Mouse (Mus musculus) c-Kit-positive CD71-positive TER-119-positive erythroid progenitor cells, embryonic 14.5 days (primary cell): ENCODE results near the gene Kctd17.

Experiments
- DNase-seq: peaks from one replicate; pipeline ENCODE4 v3.0.0-alpha.2; 2013; ENCODE audit warnings: low spot score

Kctd17 gene

DNA sequence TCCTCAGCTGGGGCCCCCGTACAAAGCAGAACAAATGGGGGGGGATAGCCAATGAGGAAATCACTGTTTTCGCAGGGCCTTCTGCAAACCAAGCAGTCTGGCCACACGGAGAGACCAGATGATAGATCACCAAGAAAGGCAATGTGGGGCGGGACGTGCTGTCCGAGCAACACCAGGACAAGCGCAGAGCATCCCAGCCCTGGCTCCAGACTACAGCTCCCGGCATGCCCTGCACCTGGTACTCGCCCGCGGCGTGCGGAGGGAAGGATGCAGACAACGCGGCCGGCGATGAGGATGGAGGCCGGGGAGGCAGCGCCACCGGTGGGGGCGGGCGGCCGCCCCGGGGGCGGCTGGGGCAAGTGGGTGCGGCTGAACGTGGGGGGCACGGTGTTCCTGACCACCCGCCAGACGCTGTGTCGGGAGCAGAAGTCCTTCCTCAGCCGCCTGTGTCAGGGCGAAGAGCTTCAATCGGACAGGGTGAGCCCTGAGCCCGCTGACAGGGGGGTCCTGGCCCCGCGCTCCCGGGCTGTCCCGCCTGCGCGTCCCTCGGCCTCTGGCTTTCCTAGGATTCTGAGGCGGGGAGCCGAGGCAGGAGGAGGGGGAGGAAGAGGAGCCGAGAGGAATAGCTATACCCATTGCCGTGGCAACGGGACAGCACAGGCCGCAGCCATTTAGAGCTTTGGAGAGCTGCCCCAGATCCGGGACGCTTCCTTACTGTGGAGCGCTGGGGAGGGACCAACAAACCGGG, at the start of gene Kctd17:
Kctd17 (plus strand) TSS at position 174 of the 748 bp plus-strand sequence.
- no peak for DNase-seq

DNA sequence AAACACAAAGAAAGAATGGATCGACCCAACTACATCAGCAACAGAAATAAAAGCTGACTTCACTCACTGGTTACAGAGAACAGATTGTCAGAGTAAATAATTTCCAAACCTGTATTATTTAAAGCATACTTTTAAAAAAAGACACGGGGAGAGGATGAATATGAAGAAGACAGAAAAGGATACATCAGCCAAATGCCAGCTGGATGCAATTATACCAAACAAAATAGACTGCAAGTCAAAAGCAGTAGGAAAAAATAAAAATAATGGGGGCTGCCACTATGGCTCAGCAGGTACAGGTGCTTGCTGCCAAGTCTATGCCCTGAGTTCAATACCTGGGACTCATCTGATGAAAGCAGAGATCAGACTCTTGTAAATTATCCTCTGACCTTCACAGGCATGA, 48.2 kb upstream of the Kctd17 start:
- no peak for DNase-seq

DNA sequence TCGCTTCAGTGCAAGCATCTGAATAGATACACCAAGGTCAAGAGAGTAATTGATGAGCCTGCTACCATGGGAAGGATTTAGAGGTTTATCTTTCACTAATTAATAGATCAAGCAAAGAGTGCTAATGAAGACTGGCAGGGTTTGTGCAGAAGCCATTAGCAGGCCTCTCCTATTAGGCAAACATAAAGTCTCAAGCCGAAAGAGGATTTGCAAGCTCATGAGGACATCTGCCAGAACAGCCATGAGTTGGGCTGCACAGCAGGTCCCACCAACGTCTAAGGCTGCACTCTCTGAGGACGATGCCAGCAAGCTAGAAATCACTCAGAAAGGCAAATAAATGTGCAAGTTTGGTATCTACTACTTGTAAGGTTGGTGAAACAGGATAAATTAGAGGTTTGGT, 47.6 kb upstream of the Kctd17 start:
- no peak for DNase-seq

DNA sequence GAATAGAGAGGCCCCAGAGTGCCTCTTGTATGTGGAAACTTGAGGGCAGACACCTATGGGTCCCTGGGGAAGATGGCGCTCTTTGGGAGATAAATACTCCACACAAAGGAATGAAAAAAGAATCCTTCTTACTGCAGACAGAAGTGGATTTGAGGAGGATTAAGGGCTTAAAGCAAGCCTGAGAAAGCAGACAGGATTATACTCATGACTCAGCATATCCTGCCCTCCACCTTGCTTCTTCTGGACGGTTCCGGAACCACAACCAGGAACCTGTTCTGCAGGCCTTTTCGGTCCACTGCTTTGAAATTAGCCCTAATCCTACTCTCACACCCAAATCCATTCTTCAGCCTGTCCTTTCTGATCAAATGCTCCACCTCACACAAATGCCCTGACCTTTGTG, 46.2 kb upstream of the Kctd17 start:
- no peak for DNase-seq

DNA sequence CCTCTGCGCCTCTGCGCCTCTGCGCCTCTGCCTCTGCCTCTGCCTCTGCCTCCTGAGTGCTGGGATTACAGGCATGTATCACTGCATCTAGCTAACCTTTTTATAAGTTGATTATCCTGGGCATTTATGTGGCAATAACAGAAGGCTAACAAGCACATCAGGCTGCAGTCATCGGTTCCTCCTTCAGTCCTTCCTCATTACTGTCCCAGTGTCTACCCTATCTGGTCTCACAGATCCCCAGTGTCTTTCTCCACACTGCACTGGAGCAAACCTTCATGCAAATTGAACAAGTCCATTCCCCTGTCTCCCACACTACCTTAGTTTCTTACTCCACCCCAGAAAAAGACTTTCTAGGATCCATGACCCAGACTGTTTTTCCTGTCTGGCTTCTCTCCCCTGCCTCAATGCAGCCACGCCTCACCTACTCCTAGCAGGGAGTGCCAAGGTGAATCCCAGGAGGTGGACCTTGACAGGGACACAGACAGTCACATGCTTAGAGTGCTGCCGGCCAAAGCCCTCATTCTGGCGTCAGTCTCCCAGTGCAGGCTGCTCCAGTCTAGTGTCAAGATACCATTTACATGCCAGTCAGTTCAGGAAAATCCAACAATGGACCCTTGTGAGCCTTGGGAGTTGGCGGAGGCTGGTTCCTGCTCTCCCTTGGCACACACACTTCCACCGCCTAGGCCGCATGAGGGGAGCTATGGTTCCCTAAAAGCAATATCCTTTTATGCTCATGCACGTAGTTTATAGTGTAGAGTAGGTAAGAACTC, 44.7 kb upstream of the Kctd17 start:
- no peak for DNase-seq

DNA sequence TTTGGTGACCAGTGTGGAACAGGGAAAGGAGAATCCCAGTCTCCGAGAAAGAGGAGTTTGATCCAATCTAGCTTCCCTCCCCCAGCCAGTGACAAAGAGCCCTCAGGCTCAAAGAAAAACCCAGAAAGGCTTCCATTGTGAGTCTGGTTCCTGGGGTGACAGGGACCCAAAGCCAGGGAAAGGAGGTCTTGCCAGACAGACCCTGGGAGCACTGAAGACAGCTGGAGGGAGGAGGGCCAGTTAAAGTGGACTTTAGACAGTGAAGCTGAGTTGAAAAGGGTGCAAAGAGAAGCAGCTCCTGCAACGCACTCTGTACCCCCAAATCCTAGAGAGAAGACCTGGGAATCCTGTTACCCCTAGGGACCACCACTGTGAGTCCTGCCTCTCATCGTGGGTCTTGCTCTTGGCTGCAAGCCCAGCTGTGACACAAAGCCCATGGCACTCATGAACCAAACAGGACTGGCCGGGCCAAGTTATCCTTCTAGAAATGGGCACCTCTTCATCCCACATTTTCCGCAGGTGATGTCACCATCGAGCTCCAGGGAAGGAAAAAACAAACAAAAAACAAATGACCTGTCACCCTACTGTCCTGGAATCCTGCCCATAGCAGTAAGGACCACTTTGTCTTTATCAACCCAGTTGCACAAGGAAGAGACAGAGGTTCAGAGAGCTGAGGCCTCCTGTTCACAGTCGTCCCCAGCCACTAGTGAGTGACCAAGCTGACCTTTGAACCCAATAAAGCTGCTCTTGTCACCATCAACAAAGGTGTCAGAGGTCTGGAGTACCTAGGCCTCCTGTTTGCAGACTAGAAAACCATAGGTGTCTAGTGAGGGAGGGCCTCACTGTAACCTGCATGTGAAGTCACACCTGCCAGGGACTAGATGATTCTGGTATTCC, 43.9 kb upstream of the Kctd17 start:
- no peak for DNase-seq

DNA sequence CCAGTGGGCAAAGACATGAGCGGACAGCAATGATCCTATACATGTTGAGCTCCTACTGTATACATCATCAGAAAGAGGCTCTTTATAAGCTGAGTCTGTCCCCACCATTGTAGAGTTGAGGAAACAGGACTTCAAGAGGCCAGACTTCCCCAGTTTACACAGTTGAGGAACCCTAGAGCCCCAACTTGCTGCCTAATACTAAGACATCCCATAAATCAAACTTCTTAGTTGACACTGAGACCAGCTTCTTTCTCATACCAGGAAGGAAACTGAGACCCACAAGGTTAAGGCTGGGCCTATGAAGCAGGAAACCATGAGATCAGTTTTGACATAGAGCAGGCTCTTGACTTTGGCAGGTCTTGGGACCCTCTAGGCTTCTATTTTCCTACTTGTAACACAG, 42.8 kb upstream of the Kctd17 start:
- DNase-seq, result no peak

DNA sequence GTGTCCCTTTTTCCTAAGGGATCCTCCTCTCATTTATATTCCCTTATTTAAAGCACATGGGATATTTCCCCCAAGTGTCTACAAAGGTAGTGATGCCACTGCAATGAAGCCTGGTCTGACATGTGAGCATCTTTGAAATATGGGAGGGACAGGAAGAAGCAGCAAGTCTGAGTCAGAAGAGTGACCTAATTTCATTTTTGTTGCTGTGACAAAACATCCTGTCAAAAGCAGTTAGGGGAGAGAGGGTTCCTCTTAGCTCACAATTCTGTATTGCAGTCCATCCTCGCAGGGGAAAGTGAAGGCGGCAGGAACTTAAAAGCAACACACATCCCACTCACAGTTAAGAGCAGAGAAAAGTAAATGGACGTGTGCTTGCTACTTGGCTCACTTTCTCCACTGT, 37.5 kb upstream of the Kctd17 start:
- no peak for DNase-seq

DNA sequence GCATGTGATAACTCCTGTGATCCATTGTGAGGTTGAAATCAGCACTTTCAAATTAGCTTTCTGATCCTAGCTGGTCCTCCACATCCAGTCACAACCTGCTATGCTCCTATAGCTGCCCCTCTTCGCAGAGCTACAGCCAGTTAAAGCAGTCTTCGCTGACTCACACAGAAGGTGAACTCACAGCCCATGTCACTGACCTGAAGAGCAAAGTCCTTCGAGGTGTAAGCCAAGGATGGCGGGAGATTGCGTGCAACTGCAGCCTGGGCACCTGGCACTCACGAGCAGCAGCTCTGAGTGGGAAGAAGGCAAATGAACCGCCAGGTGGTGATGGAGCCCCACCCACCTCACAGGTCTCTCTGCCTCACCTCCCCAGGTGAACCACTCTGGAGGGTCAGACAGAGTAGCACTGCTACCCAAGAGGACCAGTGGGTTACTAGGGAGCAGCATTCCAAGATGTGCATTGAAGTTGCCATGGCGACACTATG, 32.8 kb upstream of the Kctd17 start, which contains the start of gene Tex33:
Tex33 (minus strand) TSS at position 435 of the 485 bp plus-strand sequence.
- no peak for DNase-seq

DNA sequence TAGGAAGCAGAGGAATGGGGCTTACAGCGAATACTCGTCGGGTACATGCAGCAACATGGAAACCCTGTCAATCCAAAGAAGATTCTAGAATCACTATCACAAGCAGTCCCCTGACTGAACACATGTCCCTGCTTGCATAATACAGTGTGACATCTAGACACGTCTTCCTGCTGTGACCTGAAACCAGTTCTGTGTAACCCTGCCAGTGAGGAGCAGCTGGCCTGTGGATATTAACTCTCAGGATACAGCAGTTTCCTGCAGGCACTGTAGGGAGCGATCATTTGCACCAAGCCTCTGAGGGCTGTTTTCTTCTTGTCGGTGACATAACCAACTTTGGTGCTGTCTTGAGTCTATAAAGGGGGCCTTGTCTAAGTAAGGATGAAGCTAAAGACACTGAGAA, 27.0 kb upstream of the Kctd17 start:
- no peak for DNase-seq

DNA sequence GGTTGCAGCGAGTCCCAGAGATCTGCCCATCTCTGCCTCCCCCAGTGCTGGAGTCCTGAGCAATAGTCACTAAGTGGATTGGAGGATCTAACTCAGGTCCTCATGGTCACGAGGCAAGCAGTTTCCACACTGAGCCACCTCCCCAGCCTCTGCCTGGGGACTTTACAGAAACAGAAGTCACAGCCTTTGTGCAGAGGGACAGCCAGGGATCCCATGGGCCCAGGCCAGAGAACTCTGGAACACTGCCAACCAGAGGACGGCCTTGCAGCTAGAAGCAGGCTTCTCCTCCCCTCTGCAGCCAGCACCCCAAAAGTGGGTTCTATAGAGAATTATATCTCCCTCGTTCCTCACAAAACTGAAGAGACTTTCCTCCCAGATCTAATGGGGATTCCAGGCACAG, 26.4 kb upstream of the Kctd17 start:
- DNase-seq, result no peak

DNA sequence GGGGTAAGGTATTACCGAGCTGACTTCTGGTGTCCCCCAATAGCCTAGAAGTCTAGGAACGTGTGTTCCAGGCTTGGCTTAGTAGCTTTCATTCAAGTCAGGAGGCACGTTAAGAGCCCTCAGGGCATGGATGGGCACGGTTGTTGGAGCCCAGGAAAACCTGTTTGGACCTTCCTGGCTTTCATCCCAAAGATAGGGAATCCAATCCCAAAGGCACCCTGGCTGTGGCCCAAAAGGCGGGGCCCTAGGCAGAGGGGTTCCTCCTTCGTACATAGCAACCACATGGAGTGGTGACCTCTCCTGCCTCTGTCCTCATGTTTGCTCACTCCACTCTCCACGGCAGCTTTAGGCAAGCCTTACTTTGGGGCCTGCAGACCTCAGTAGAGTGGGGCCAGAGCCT, 25.9 kb upstream of the Kctd17 start:
- DNase-seq, result no peak

DNA sequence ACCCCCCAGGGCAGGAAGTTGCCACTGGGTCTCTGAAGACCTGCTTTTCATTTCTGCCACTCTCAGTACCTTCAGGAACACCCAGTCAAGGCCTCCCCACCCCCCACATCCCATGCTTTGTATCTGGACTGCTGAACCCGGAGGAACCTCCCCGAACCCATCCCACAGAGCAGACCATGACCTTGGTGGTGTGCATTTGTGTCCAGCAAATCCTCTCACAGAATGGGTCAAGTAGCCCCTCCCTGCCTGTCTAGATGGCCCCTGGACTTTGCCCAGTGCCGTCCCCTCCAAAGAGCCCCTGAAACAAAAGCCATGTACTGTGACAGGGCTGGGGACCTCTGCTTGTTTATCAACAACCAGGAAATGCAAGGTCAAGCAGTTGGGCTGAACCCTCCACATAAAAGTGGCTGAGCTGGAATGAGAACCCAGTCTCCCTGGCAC, 25.0 kb upstream of the Kctd17 start:
- no peak for DNase-seq

DNA sequence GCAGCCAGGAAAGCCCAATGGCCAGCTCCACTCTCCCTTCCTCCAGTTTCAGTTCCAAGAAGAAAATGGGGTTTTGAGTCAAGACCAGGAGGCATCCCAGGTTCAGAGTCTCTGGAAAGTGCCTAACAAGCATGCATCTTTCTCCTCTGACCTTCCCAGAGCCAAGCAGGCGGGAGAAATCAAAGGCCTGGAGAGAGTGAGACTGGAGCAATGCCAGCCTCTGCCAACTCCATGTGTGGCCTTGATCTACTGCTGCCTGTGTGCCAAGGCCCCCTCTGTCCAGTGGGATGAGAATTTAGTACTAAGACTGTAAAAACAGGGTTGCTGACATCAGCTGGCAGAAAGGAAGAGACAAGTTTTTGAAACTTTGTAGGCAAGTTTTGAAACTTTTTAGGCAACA, 24.5 kb upstream of the Kctd17 start:
- DNase-seq, result no peak

DNA sequence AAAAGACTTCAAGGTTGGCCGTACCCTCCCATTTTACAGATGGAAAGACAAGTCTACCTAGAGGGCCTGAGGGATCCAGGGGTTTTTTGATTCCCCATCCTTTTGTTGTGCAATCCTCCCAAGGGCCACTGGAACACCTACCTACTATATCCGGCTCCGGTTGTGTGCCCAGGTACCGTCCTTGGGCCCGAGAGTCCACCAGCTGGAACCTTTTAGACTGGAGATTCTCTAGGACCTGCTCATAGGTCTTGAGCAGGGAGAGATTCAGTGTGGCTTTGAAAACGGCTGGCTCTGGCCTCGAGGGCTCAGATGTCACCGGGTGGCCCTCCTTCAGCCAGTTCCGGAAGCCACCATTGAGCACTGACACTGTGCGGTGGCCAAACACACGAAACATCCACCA, 23.3 kb upstream of the Kctd17 start:
- no peak for DNase-seq

DNA sequence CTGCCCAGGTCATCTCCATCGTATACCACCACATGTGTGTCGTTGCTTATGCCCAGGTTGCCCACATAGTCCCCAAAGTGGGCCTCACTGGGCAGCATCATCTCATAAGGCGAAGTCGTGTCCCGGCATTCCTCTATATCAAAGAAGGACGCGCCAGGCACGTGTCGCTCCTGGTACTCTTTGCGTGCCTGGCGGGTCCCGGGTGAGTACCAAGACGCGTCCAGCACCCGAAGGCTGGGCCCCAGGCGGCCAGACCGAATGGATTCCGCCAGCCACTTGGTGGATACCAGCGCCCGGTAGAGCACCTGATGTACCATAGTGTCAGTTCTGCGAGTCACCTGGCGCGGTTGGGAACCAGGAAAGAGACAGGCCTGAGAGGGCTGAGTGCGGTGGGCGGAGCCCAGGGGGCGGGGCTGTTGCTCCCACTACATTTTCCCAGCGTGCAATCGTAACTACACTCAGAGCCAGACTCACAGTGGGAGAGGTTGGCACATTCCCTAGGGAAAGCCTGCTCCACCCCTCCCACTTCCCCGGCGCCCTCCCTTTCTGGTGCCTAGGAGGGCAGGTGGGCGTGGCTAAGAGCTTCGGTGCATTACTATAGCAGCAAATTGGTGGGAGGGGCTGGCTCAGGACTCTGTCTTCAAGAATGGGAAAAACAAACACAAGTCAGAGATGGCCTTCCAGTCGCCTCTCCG, 22.7 kb upstream of the Kctd17 start, which contains the start of gene Tst:
Tst (minus strand) TSS at position 391 of the 695 bp plus-strand sequence.
- peak; percentile 65 for DNase-seq

DNA sequence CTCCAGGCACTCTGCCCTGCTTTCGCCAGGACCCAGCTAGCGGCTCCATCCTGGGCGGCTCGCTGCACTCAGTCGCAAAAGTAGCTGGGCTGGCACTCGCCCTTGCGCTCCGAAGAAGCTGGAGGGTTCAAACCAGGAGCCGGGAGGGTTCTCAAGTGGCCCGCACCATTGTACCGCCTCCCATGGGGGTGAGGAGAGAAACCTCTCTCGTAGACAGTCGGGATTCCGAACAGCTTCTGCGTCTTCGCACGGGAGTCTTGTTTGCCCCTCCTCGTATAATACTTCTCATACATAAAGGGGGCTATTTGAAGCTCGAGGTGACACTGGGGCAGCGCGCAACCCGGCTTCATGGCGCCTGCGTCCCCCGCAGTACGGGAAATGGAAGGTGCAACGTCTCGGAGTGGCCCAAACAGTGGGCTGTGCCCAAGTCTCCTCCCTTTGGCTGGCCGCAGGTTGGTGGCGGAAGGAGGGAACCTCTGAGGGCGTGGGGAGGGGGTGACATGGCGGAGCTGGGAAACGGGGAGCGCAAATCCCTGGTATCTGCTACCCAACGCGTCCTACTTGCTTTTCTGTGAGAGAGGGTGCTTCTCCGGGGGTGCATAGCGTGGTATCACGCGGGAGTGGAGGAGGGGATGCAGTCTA, 21.9 kb upstream of the Kctd17 start, which contains the start of gene Mpst:
Mpst (plus strand) TSS at position 124 of the 642 bp plus-strand sequence.
- peak; percentile 86 for DNase-seq

DNA sequence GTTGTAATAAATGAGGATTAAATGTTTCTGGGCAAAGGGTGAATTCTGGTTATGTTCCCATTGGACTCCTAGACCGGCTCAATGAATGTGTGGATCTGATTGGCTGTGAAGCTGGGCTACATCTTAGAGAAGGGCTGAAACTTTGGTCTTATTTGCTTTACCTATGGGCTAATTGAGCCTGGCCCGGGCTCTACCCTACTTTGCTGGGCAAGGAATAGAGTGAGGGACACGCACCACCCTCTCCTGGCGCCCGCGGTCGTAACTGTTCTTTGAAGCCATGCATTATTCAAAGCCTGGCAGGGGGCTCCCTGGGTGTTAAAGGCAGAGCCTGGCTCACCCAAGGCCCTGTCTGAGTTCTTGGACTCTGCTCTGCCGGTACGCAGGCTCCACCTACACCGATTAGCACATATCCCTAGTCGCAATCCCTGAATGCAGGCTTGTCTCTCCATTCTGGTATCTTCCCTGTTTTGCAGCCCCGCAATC, 18.8 kb upstream of the Kctd17 start:
- DNase-seq, result no peak

DNA sequence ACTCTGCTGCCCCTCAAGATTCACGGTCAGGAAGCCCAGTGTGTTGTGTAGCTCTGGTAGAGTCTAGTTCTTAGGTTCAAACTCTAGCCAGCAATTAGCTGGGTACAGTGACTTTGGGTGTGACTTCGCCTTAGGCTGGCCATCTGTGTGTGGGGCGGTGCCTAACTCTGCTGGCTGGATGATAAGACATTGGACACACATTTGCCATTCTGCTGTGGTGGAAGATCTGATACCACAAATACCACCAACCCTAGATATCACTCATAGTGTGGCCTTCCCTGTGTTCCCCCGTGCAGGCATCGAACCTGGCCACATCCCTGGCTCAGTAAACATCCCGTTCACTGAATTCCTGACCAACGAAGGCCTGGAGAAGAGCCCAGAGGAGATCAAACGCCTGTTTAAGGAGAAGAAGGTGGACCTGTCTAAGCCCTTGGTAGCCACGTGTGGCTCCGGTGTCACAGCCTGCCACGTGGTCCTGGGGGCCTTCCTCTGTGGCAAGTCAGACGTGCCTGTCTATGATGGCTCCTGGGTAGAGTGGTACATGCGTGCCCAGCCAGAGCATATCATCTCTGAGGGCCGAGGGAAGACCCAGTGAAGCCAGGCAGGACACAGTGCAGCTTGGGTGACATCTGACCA, 15.2 kb upstream of the Kctd17 start:
- peak; percentile 89 for DNase-seq

DNA sequence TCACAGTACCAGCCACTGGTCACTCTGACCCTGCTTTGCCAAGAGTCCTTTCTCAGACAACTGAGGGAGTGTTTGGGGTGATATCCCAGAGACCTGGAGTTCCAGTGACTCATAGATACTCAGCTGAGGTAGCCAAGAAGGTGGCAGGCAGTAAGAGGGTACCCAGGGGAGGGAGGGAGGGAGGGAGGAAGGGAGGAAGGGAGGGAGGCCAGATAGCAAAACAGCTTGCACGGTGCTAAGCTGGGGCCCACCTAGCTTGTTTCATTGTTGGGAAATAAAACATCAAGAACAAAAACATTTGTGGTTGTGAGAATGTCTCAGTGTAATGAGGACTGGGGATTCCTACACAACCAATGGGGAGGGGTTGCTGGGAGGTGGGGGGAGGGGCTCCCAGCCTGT, 14.6 kb upstream of the Kctd17 start:
- DNase-seq, result no peak
